27 mouse cellular contexts compared by ENCODE assay signal in the genomic region with DNA sequence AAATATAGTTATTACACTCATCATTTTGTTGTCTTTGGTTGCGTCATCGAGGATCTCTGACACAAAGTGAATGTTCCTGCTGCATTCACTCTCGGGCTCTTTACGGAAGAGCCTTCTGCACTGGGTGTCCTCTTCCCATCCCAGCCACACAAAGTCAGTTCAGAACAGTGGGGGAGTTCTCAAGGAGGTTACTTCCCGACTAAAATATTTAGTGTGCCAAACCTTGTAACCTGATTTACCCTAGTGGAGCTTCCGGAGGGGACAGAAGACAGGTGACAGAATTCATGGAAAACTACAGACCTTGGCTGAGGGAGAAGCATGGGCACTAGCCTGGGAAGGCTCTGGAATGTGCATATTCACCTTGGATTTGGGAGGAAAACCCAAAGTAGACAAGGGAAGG. TPM values are rescaled to one million over a fixed set of nuclear protein-coding genes. Genes with fewer than 3 reads are reported as not detected.
DNase-seq lines count a peak whose midpoint lies in the region; ATAC-seq and TF ChIP-seq lines count a peak whose summit lies in the region.
"Had no signal": no experiment of that assay in that cellular context is flagged by ENCODE, and none has a peak within 500 bp of the region (broad histone marks: within the 10 kb centered on the region; RNA-seq: fewer than 3 reads in every experiment).

No protein-coding gene starts in this region.

- no peak for TF ChIP-seq CTCF in intestine, postnatal 0 days (IDR thresholded peaks at IDR 0.05; ENCODE audit: low read depth)
- TF ChIP-seq CTCF in liver, embryonic 14.5 days (IDR thresholded peaks at IDR 0.05; ENCODE audit: low read depth), result no peak

- 88% methylated on average over 6 of the region's 6 CpGs for whole genome bisulfite sequencing in intestine, postnatal 0 days
- WGBS in intestine, embryonic 15.5 days, result 88% methylated on average over 6 of the region's 6 CpGs
- 61% methylated on average over 6 of the region's 6 CpGs for WGBS in liver, embryonic 14.5 days (ENCODE audit: insufficient replicate concordance)
- 66% methylated on average over 6 of the region's 6 CpGs for WGBS in liver, embryonic 16.5 days (ENCODE audit: insufficient replicate concordance)

- H3K4me2 ChIP-seq in intestine, postnatal 0 days (replicated peaks; ENCODE audit: low read depth), result peak overlapping the region; percentile 32
- no peak overlapping the region for H3K4me2 ChIP-seq in intestine, embryonic 15.5 days (replicated peaks)
- peak overlapping the region; percentile 2; the same call in 1 of the 2 replicates for H3K4me2 ChIP-seq in liver, embryonic 14.5 days (ENCODE audit: low read depth)
- peak overlapping the region; percentile 39 for H3K4me2 ChIP-seq in liver, embryonic 16.5 days (ENCODE audit: low read depth, low read length)
- H3K4me2 ChIP-seq: heart, embryonic 11.5 days; hindbrain, embryonic 12.5 days; hindbrain, embryonic 15.5 days had no signal

- no peaks in the 10 kb centered on the region for H3K9me3 ChIP-seq in intestine, postnatal 0 days (ENCODE audit: control insufficient read depth)
- no peaks in the 10 kb centered on the region for H3K9me3 ChIP-seq in intestine, embryonic 15.5 days
- H3K9me3 ChIP-seq in liver, embryonic 14.5 days (ENCODE audit: control insufficient read depth, low read length), result no peaks in the 10 kb centered on the region
- H3K9me3 ChIP-seq in liver, embryonic 16.5 days (replicated peaks; ENCODE audit: control insufficient read depth, low read length), result no peaks in the 10 kb centered on the region
- H3K9me3 ChIP-seq: forebrain, embryonic 10.5 days; G1E; hindbrain, embryonic 12.5 days; hindbrain, embryonic 15.5 days had no signal

- no peak overlapping the region for H3K9ac ChIP-seq in intestine, postnatal 0 days (ENCODE audit: low read depth, low read length)
- no peak overlapping the region for H3K9ac ChIP-seq in intestine, embryonic 15.5 days
- H3K9ac ChIP-seq in liver, embryonic 14.5 days (replicated peaks), result no peak overlapping the region
- peak overlapping the region; percentile 18; the same call in 1 of the 2 replicates for H3K9ac ChIP-seq in liver, embryonic 16.5 days (ENCODE audit: low read depth, low read length)
- H3K9ac ChIP-seq: forebrain, postnatal 0 days; hindbrain, embryonic 12.5 days; hindbrain, embryonic 15.5 days had no signal

- ATAC-seq in intestine, postnatal 0 days, result no peak
- no peak for ATAC-seq in intestine, embryonic 15.5 days
- no peak for ATAC-seq in liver, embryonic 14.5 days (ENCODE audit: insufficient read depth)
- no peak for ATAC-seq in liver, embryonic 16.5 days (ENCODE audit: low read depth)
- ATAC-seq: forebrain, embryonic 14.5 days; forebrain, postnatal 0 days; Patski had no signal

- DNase-seq in liver, embryonic 14.5 days (ENCODE audit: low read depth in 3 of 3, low spot score in 3 of 3), result no peak
- no peak for DNase-seq in liver
- no peak for DNase-seq in frontal cortex, adult 2 months (ENCODE audit: extremely low spot score in 1 of 2, low spot score in 1 of 2)
- DNase-seq: adrenal gland, postnatal 10 days; adrenal gland, postnatal 36 days; B cell, adult 2 months; cerebellum, adult 9-10 months; cerebellum, postnatal 14 days; forebrain, postnatal 0 days; gastrocnemius, postnatal 25 days; heart, adult 2 months had no signal

- no peaks in the 10 kb centered on the region for H3K27me3 ChIP-seq in intestine, postnatal 0 days (replicated peaks; ENCODE audit: control insufficient read depth, insufficient read depth, low read length)
- no peaks in the 10 kb centered on the region for H3K27me3 ChIP-seq in intestine, embryonic 15.5 days (replicated peaks)
- no peaks in the 10 kb centered on the region for H3K27me3 ChIP-seq in liver, embryonic 14.5 days (ENCODE audit: control insufficient read depth, insufficient read depth, low read length)
- no peaks in the 10 kb centered on the region for H3K27me3 ChIP-seq in liver, embryonic 16.5 days (ENCODE audit: control insufficient read depth, insufficient read depth, low read depth, low read length)
- H3K27me3 ChIP-seq: CH12.LX; hindbrain, embryonic 12.5 days; hindbrain, embryonic 15.5 days; Patski had no signal

- no peak overlapping the region for H3K4me3 ChIP-seq in intestine, postnatal 0 days (ENCODE audit: low read depth, low read length)
- no peak overlapping the region for H3K4me3 ChIP-seq in intestine, embryonic 15.5 days (replicated peaks)
- H3K4me3 ChIP-seq in liver, embryonic 14.5 days (ENCODE audit: insufficient read depth in 1 of 2, low read depth in 2 of 2, low read length in 2 of 2), result no peak overlapping the region
- H3K4me3 ChIP-seq in liver, embryonic 16.5 days (ENCODE audit: low read depth, low read length), result peak overlapping the region; percentile 36
- H3K4me3 ChIP-seq: forebrain, embryonic 10.5 days; heart, adult 2 months; hindbrain, embryonic 12.5 days; hindbrain, embryonic 15.5 days had no signal

- no peak for TF ChIP-seq EP300 in liver, embryonic 14.5 days (IDR thresholded peaks at IDR 0.05; ENCODE audit: low read depth)

- peak overlapping the region; percentile 35 for H3K27ac ChIP-seq in intestine, postnatal 0 days (ENCODE audit: low read depth, low read length)
- no peak overlapping the region for H3K27ac ChIP-seq in intestine, embryonic 15.5 days
- H3K27ac ChIP-seq in liver, embryonic 14.5 days, result no peak overlapping the region
- H3K27ac ChIP-seq in liver, embryonic 16.5 days (ENCODE audit: low read length), result peak overlapping the region; percentile 43; the same call in 1 of the 2 replicates
- H3K27ac ChIP-seq: forebrain, embryonic 10.5 days; heart, adult 2 months; hindbrain, embryonic 12.5 days; hindbrain, embryonic 15.5 days had no signal

- H3K36me3 ChIP-seq in intestine, postnatal 0 days (ENCODE audit: control insufficient read depth, insufficient read depth), result no peaks in the 10 kb centered on the region
- H3K36me3 ChIP-seq in intestine, embryonic 15.5 days, result no peaks in the 10 kb centered on the region
- H3K36me3 ChIP-seq in liver, embryonic 14.5 days (replicated peaks; ENCODE audit: control insufficient read depth, insufficient read depth, low read depth), result no peaks in the 10 kb centered on the region
- no peaks in the 10 kb centered on the region for H3K36me3 ChIP-seq in liver, embryonic 16.5 days (ENCODE audit: control insufficient read depth, insufficient read depth)
- H3K36me3 ChIP-seq: forebrain, embryonic 10.5 days; G1E; hindbrain, embryonic 12.5 days; hindbrain, embryonic 15.5 days had no signal

- H3K4me1 ChIP-seq in intestine, postnatal 0 days (replicated peaks; ENCODE audit: control insufficient read depth, insufficient read depth, low read length), result no peaks in the 10 kb centered on the region
- H3K4me1 ChIP-seq in intestine, embryonic 15.5 days (replicated peaks), result no peaks in the 10 kb centered on the region
- H3K4me1 ChIP-seq in liver, embryonic 14.5 days (replicated peaks; ENCODE audit: control insufficient read depth in 2 of 2, insufficient read depth in 2 of 2, low read length in 1 of 2), result no peaks in the 10 kb centered on the region; a peak in 1 of 4 replicates
- H3K4me1 ChIP-seq in liver, embryonic 16.5 days (ENCODE audit: control insufficient read depth, low read depth, low read length), result no peaks in the 10 kb centered on the region
- H3K4me1 ChIP-seq: forebrain, embryonic 10.5 days; hindbrain, embryonic 12.5 days; hindbrain, embryonic 15.5 days had no signal

RNA-seq across cellular contexts. Expression of a gene that starts 0.9 kb away (rescaled TPM):
- polyA plus RNA-seq in intestine, postnatal 0 days (2015; fragmentation: Nextera tagmentation; extraction: Ambion mirVana), result 2.8 and 4.0 TPM in 2 replicates
- polyA plus RNA-seq in intestine, embryonic 15.5 days (2015; fragmentation: Nextera tagmentation; extraction: Ambion mirVana), result 1.7 and 2.7 TPM in 2 replicates
- 1.9 and 3.5 TPM in 2 replicates for polyA plus RNA-seq in liver, embryonic 14.5 days (2012; rRNA removed)
- 4.6 and 8.2 TPM in 2 replicates for polyA plus RNA-seq in liver, embryonic 14.5 days (2014; fragmentation: Nextera tagmentation; extraction: Ambion mirVana)
- polyA plus RNA-seq in liver, embryonic 16.5 days (2015; fragmentation: Nextera tagmentation; extraction: Ambion mirVana), result 18.7 and 20.9 TPM in 2 replicates
- polyA plus RNA-seq in frontal cortex, adult 2 months (2012; rRNA removed), result 0.12 TPM in 1 of 2 replicates, not detected in the other
- polyA plus RNA-seq: embryonic facial prominence, embryonic 11.5 days; embryonic facial prominence, embryonic 14.5 days; forebrain, embryonic 10.5 days; G1E; gonadal fat pad, adult 2 months; heart, adult 2 months; heart, embryonic 11.5 days; heart, embryonic 14.5 days; heart, postnatal 0 days; hindbrain, embryonic 12.5 days; hindbrain, embryonic 15.5 days had no signal

RNA-seq across cellular contexts. Expression of a gene that starts 38.7 kb away (rescaled TPM):
- 2.2 TPM in 2 replicates for polyA plus RNA-seq in intestine, postnatal 0 days (2015; fragmentation: Nextera tagmentation; extraction: Ambion mirVana)
- polyA plus RNA-seq in intestine, embryonic 15.5 days (2015; fragmentation: Nextera tagmentation; extraction: Ambion mirVana), result 0.36 and 0.37 TPM in 2 replicates
- 0.44 and 0.45 TPM in 2 replicates for polyA plus RNA-seq in liver, embryonic 14.5 days (2012; rRNA removed)
- polyA plus RNA-seq in liver, embryonic 14.5 days (2014; fragmentation: Nextera tagmentation; extraction: Ambion mirVana), result 0.14 and 0.18 TPM in 2 replicates
- 0.14 and 0.22 TPM in 2 replicates for polyA plus RNA-seq in liver, embryonic 16.5 days (2015; fragmentation: Nextera tagmentation; extraction: Ambion mirVana)
- polyA plus RNA-seq in frontal cortex, adult 2 months (2012; rRNA removed), result 0.18 and 0.19 TPM in 2 replicates
- polyA plus RNA-seq: embryonic facial prominence, embryonic 11.5 days; embryonic facial prominence, embryonic 14.5 days; forebrain, embryonic 10.5 days; forebrain, embryonic 14.5 days; forebrain, postnatal 0 days; G1E; heart, embryonic 11.5 days; heart, embryonic 14.5 days; hindbrain, embryonic 12.5 days; hindbrain, embryonic 15.5 days had no signal

Comparison
In these comparisons a context has a peak if more than half of its experiments do, and no peak if none do; other contexts are left out.
1. H3K27ac ChIP-seq: peak in intestine, postnatal 0 days (single experiment) and liver, embryonic 16.5 days (single experiment); none in intestine, embryonic 15.5 days (single experiment) and liver, embryonic 14.5 days (single experiment).